Mouse (Mus musculus) stomach, postnatal 0 days (tissue): ENCODE measurements around the gene Padi6. TPM values are rescaled to one million over a fixed set of nuclear protein-coding genes. Genes with fewer than 3 reads are reported as not detected.
A peak's percentile ranks its signal among the peaks of the same experiment; 100 is the strongest.

ENCODE experiments used
- ATAC-seq: fragments of 200-750 bp; cut with Nextera tagmentation; 2 replicates; pipeline ENCODE4 v1.8.0; 2017; ENCODE audit not compliant: low FRiP score, low TSS enrichment
- DNase-seq: peaks from one replicate; pipeline ENCODE4 v3.0.0-alpha.2; 2016; ENCODE audit warnings: low spot score
- H3K27ac ChIP-seq: fragments of 300-500 bp; sonication (generic); replicated peaks from 2 replicates; pipeline ENCODE4 v1.5.1; 2014; ENCODE audit warnings: mild to moderate bottlenecking, control low read depth
- H3K27me3 ChIP-seq: fragments of 300-500 bp; sonication (generic); 2 replicates; pipeline ENCODE4 v1.6.1; 2014; ENCODE audit warnings: low read length; ENCODE audit not compliant: control insufficient read depth, insufficient read depth
- H3K36me3 ChIP-seq: fragments of 300-500 bp; sonication (generic); 2 replicates; pipeline ENCODE4 v1.6.1; 2014; ENCODE audit warnings: low read length, mixed read lengths; ENCODE audit not compliant: control insufficient read depth, insufficient read depth
- H3K4me1 ChIP-seq: fragments of 300-500 bp; sonication (generic); replicated peaks from 2 replicates; pipeline ENCODE4 v1.6.1; 2014; ENCODE audit warnings: antibody characterized with exemption; ENCODE audit not compliant: control insufficient read depth, insufficient read depth
- H3K4me2 ChIP-seq: fragments of 300-500 bp; sonication (generic); replicated peaks from 2 replicates; pipeline ENCODE4 v1.6.1; 2014; ENCODE audit warnings: low read depth, mild to moderate bottlenecking, control low read depth, moderate library complexity
- H3K4me3 ChIP-seq: fragments of 300-500 bp; sonication (generic); 2 replicates; pipeline ENCODE4 v1.5.1; 2014; ENCODE audit warnings: low read depth, low read length, control low read depth
- H3K9ac ChIP-seq: fragments of 300-500 bp; sonication (generic); 2 replicates; pipeline ENCODE4 v1.6.1; 2014; ENCODE audit warnings: mild to moderate bottlenecking, low read length, control low read depth, mixed read lengths
- H3K9me3 ChIP-seq: fragments of 300-500 bp; sonication (generic); 2 replicates; pipeline ENCODE4 v1.6.1; 2016; ENCODE audit warnings: low read length; ENCODE audit not compliant: control insufficient read depth
- CTCF ChIP-seq: IDR thresholded peaks from 2 replicates; pipeline ENCODE4 v1.5.1; 2016; ENCODE audit warnings: antibody characterized with exemption, low read depth, mild to moderate bottlenecking, moderate library complexity
- EP300 ChIP-seq: optimal IDR thresholded peaks from 2 replicates; pipeline ENCODE3; 2016; ENCODE audit warnings: antibody characterized with exemption
- WGBS: fragments of 180-500 bp; shearing (Covaris S2); extraction: QIAGEN DNeasy Blood & Tissue Kit; methylation state at CpG from one replicate; pipeline ENCODE4 v1.1.7; 2014; 5-methylcytosine and 5-hydroxymethylcytosine counted together
- polyA plus RNA-seq: library from polyadenylated mRNA; unstranded; fragments of >200 nt; fragmentation: Nextera tagmentation; extraction: Ambion mirVana; gene quantifications from 2 replicates; pipeline ENCODE4 v1.2.1, GENCODE M21; 2015

The Padi6 gene
- polyA plus RNA-seq, result not detected in 2 replicates

DNA sequence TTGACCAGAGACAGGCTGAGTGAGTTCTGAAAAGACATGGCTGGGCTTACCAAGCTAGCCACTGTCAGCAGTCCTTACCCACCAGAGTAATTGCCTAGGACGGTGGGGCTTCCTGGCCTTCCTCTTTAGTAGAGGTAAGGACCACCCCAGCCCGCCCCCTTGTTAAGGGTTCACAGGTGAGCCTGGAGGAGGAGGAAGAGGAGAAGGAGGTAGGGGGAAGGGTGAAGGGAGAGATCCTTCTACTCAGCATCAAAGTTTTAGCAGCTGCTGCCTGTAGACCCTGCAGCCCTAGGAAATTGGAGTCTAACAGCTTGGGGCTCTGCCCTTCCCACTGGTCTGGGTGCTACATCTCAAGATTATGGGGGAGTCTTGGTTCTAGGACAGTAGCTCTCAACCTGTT, at the start of gene Padi6:
Gene Padi6, minus strand, starts transcription at position 101 of the 400 bp plus-strand sequence.
- H3K4me3 ChIP-seq, result no peak within 1 kb of the TSS
- no peak within 1 kb of the TSS for H3K4me2 ChIP-seq
- H3K27me3 ChIP-seq, result no peaks in the 10 kb centered on the region
- H3K9me3 ChIP-seq, result no peaks in the 10 kb centered on the region
- TF ChIP-seq CTCF (no peak), EP300 (no peak)
- H3K4me1 ChIP-seq, result no peaks in the 10 kb centered on the region
- H3K36me3 ChIP-seq, result no peaks in the 10 kb centered on the region
- 73% methylated on average over 2 of the region's 2 CpGs for WGBS
- H3K27ac ChIP-seq, result no peak within 1 kb of the TSS
- ATAC-seq (no peak), DNase-seq (no peak)
- no peak within 1 kb of the TSS for H3K9ac ChIP-seq

DNA sequence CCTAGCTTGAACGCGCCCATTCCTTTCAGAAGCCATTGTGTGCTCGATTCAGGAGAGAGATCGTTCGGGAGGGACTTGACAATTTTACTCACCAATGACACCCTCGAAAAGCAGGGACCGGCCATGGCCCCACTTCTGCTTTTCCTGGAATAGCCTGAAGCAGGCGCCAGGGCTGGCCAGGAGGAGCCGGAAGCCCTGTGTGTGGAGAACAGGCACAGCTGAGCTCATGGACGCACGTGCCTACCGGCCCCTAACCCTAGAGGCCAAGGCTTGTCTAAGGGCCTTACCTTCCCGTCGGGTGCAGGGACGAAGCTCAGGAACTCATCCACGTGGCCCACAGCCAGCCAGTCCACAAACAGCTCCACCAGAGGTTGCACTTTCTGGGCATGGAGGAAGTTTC, 48.6 kb upstream of the Padi6 start:
- DNase-seq, result no peak
- no peak for ATAC-seq
- H3K4me2 ChIP-seq, result no peak overlapping the region
- no peaks in the 10 kb centered on the region for H3K27me3 ChIP-seq
- H3K9me3 ChIP-seq, result no peaks in the 10 kb centered on the region
- H3K9ac ChIP-seq, result no peak overlapping the region
- TF ChIP-seq EP300 (no peak), CTCF (no peak)
- 78% methylated on average over 16 of the region's 16 CpGs for WGBS
- H3K4me3 ChIP-seq, result no peak overlapping the region
- H3K27ac ChIP-seq, result no peak overlapping the region
- no peaks in the 10 kb centered on the region for H3K4me1 ChIP-seq
- H3K36me3 ChIP-seq, result no peaks in the 10 kb centered on the region

DNA sequence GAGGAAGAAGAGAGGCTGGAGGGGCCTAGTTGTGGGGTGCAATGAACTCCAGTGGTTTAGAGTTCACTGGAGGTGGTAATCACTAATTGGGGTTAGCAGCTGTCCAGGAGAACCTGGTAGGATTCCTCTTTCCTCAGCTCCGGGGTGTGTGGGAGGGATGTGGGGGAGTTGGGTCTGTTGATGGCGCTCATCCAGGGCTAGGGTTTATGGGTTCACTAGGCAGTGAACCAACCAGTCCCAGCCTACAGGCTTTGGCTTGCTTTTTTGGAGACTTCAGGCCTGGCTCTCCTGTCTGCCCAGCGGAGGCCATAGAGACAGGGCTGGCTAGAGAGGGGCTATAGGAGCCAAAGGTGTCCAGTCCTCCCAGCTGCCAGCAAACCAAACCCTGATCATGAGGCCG, 47.5 kb upstream of the Padi6 start:
- H3K4me1 ChIP-seq, result no peaks in the 10 kb centered on the region
- no peak overlapping the region for H3K4me2 ChIP-seq
- ATAC-seq, result no peak

DNA sequence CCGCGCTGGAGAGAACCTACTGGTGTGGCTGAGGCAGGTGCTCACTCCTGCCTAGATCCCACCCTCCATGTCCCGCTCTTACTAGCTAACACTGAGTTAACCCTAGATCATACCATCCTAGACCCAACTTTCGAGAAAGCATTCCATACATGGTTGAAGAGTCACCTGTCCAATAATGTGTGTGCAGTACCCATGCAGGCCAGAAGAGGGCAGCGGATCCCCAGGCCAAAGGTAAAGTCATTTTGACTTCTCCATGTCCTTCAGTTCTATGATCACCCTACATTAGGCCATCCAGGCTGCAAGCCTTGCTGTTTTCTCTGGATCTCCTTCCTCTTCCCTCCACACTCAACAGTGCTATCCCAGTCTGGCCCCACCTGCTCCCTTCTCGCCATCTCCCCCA, 46.5 kb upstream of the Padi6 start:
- no peak overlapping the region for H3K27ac ChIP-seq
- 0 out of 2 replicates have a peak, but pooled peaks have one; percentile 15 for ATAC-seq
- no peaks in the 10 kb centered on the region for H3K4me1 ChIP-seq
- no peak overlapping the region for H3K9ac ChIP-seq
- no peak overlapping the region for H3K4me2 ChIP-seq
- no peaks in the 10 kb centered on the region for H3K27me3 ChIP-seq
- no peak for TF ChIP-seq EP300
- TF ChIP-seq CTCF, result peak; percentile 94
- 44% methylated on average over 6 of the region's 6 CpGs for WGBS
- DNase-seq, result peak; percentile 73
- H3K9me3 ChIP-seq, result no peaks in the 10 kb centered on the region
- H3K4me3 ChIP-seq, result no peak overlapping the region
- H3K36me3 ChIP-seq, result no peaks in the 10 kb centered on the region

More for the DNA sequence above, 47.5 kb upstream of the Padi6 start:
- 79% methylated on average over 4 of the region's 4 CpGs for WGBS
- TF ChIP-seq EP300 (no peak), CTCF (no peak)
- no peak overlapping the region for H3K9ac ChIP-seq
- no peak for DNase-seq
- no peaks in the 10 kb centered on the region for H3K36me3 ChIP-seq
- no peaks in the 10 kb centered on the region for H3K9me3 ChIP-seq
- no peak overlapping the region for H3K27ac ChIP-seq
- H3K27me3 ChIP-seq, result no peaks in the 10 kb centered on the region
- no peak overlapping the region for H3K4me3 ChIP-seq

DNA sequence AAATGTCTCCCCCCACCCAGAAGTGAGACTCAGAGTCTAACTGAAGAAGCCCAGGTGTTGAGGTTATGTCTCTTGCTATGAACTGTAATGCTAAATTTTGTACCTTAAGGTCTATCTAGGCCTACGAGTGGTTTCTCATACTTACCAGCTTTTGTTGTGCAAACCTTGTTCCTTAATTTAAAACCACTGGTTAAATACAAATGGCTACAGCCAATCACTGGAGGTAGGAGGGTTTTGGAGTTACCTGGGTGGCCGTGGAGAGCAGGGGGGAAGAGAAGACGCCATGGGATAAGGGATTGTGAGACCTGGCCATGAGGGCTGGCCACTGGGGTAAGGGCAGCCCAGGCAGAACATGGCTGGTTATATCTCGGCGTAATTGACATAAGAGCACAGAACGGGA, 45.8 kb upstream of the Padi6 start:
- Histone ChIP-seq H3K4me3 (no peak overlapping the region), H3K9ac (no peak overlapping the region), H3K36me3 (no peaks in the 10 kb centered on the region), H3K9me3 (no peaks in the 10 kb centered on the region), H3K4me1 (no peaks in the 10 kb centered on the region), H3K4me2 (no peak overlapping the region), H3K27me3 (no peaks in the 10 kb centered on the region), H3K27ac (no peak overlapping the region)
- 73% methylated on average over 6 of the region's 6 CpGs for WGBS
- DNase-seq (no peak), ATAC-seq (no peak)
- TF ChIP-seq EP300, result no peak
- TF ChIP-seq CTCF, result no peak

DNA sequence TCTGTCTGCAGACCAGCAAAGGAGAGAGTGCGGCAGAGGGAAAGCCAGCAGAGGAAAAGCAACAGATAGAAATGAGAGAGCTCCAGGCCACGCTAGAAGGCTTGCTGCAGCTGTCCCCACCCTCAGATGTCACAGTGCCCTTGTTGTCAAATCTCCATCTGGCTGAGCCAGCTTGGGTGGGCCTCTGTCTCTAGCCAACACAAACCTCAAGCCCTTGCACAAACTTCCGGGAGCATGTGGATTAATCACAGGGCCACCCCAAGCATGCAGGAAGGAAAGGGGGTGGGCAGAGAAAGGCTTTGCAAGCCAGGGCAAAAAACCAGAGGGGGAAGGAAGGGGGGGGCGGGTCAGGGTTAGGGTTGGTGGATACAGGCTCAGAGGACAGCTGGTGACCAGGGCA, 45.0 kb upstream of the Padi6 start:
- H3K36me3 ChIP-seq, result no peaks in the 10 kb centered on the region
- H3K9ac ChIP-seq, result no peak overlapping the region
- WGBS, result 53% methylated on average over 4 of the region's 4 CpGs
- H3K4me3 ChIP-seq, result no peak overlapping the region
- no peak overlapping the region for H3K4me2 ChIP-seq
- no peak for ATAC-seq
- no peak overlapping the region for H3K27ac ChIP-seq
- no peaks in the 10 kb centered on the region for H3K9me3 ChIP-seq
- H3K4me1 ChIP-seq, result no peaks in the 10 kb centered on the region
- no peak for TF ChIP-seq CTCF
- no peak for TF ChIP-seq EP300
- no peak for DNase-seq
- no peaks in the 10 kb centered on the region for H3K27me3 ChIP-seq
